Mouse (Mus musculus) lung, postnatal 36 days (tissue): ENCODE measurements around the gene Sstr3.

Experiments used
- DNase-seq: peaks from one replicate; pipeline ENCODE4 v3.0.0; 2022; ENCODE audit warnings: mixed read lengths

Sstr3 gene

DNA sequence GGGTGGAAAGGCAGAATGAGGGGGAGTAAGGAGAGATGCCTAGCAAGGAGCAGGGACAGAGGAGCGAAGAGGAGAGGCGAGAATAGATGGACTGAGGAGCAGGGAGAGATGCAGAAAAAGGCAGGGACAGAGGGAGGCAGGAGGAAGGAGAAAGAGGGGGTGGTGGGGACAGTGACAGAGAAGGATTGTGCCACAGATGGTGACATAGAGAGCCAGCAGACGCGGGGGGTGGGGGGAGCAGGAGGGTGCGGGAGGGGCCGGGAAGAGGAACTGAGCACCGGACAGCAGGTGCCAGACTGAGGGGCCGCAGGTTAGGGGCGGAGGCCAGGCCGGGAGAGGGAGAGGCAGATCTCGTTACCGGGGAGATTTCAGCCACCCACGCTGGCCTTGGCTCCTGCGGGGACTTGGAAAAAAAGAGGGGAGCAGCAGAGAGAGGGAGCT, at the start of gene Sstr3:
Gene Sstr3 (minus strand): TSS at position 125 of the 441 bp plus-strand sequence.
- DNase-seq = no peak

DNA sequence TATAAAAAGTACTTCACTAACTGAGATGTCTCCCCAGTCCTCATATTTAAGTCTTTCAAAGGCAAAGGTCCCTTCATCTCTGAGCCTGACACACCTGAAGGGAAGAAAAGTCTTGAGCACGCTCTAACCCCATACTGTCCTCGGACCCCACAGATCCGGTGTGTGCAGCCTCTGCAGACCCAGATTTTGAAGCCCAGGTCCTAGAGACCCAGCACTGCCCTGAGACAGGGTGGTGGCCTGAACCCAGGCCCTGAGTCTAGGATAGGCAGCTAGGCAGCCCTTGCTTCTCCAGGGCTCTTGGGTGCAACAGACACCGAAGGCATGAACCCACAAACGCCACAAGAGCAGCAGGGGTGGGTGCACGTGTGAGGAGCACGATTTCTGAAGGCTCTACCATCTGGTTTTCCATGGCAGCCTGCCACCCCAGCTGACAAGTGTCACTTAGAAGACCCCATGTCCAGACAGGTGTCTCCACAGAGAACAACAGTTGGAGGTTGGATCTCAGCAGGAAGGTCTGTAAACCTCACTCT, 49.5 kb upstream of the Sstr3 start:
- DNase-seq = no peak

DNA sequence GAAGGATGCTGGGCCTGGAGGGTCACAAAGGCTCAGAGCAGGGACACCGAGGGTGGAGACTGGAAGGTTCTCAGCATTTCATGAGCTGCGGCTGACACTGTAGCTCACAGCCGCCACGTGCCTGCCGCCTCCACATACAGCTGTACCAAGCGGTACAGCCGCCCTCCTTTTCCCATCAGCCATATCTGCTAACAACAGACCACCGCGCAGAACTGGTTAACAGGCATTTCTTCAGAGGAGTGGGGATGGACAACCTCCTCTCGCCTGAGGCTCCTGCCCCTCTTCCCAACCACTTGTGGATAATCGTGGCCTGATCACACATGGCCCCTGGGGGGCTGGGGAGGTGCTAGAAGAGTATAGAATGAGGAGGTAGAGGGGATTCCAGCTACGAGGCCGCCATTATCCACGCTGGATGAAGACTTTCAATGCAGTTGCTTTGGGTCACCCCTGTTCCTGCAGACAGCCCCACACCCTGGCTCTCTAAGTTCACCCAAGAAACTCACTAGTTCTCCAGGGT, 48.0 kb upstream of the Sstr3 start:
- DNase-seq = no peak

DNA sequence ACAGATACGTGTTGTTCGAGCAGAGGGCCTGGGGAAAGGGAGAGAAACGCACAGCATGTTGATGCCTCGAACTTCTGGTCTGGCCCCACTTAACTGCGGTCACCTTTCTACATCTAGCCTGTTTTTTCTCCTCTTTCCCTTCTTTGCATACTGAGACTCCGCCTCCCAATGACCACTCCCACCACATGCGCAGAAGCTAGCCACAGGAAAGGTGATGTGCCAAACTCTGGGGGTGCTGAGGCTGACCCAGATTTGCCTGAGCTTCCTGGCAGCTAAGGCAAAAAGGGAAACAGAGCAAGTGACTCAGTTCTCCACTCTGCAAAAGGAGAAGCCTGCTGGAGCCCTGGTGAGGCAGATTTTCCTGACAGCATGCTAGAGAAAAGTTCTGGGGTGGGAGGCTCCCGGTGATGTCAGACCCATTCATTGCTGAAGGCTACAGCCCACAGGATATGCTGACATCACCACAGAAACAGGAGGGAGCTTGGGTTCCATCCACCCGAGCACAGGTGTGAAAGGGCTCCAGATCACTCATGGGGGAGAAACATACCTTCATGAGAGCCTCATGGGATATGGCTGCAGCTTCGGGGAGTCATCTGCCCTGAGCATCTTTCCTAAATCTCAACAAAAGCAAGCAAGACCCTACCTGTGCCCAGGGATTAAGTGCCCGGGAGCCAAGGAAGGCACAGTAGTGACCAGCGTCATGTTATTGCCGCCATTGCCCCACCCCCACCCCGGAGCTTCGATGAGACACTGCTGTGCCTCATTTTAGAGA, 47.4 kb upstream of the Sstr3 start:
- DNase-seq = peak; percentile 62

DNA sequence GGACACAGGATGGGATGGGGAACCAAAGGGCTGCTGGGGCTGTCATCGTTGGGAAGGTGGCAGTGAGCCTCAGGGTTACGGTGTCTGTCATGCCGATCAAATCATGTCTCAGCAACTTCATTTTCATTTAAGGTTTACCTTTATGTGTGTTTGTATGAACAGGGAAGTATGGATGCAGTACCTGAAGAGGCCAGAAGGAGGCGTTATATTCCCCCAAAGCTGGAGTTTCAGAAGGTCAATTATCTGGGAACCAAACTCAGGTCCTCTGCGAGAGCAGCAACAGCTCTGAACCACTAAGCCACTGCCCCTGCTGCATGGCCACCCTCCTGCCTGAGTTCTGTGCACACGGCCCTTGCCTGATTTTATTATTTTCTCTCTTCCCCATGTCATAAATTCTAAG, 46.3 kb upstream of the Sstr3 start:
- no peak for DNase-seq

DNA sequence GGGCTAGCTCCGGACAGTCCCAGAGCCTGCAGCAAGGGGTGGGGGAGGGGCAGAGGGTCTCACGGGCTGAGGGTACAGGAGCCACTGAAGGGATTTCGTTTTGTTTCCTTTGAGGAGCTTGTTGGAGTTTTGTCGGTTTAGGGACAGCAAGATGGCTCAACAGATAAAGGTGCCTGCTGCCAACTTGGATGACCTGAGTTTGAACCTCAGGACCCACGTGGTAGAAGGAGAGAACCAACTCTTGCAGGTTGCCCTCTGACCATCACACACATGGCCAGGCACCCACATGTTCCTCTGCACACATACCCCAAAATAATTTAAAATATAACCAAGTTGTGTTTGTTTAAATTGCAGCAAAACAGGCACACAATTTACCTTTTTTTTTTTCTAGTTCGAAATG, 45.5 kb upstream of the Sstr3 start:
- DNase-seq = no peak

DNA sequence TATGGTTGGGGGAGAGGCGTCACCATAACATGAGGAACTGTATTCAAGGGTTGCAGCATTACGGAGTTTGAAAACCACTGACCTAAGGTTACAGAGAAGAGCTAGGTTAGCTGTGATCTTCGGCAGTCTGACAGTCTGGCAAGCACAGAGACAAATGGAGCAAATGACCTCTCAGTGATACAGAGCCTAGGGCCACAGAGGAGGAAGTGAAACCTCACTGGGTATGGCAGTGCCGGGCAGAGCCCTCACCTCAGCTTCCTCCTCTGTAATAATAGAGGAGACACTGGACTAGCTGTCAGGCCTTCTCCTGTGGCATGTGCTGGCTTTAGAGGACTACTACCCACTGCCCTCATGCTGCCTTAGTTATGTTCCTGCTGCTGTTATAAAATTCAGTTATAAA, 44.4 kb upstream of the Sstr3 start:
- DNase-seq = peak; percentile 74

DNA sequence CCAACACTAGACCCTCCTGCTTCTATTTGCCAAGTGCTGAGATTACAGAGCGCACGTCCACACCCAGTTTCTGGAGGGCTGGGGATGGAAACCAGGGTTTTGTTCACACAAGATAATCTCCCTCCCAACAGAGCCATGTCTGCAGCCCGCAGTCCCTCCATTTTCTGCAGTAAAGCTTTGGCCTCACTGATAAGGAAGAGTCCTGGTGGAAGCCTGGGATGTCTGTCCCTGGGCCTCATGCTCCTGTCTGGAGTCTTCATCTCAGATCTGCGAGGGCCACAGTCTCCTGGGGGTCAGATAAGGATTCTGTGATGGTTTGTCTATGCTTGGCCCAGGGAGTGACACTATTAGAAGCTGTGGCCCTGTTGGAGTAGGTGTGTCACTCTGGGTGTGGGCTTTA, 43.6 kb upstream of the Sstr3 start:
- DNase-seq = no peak

DNA sequence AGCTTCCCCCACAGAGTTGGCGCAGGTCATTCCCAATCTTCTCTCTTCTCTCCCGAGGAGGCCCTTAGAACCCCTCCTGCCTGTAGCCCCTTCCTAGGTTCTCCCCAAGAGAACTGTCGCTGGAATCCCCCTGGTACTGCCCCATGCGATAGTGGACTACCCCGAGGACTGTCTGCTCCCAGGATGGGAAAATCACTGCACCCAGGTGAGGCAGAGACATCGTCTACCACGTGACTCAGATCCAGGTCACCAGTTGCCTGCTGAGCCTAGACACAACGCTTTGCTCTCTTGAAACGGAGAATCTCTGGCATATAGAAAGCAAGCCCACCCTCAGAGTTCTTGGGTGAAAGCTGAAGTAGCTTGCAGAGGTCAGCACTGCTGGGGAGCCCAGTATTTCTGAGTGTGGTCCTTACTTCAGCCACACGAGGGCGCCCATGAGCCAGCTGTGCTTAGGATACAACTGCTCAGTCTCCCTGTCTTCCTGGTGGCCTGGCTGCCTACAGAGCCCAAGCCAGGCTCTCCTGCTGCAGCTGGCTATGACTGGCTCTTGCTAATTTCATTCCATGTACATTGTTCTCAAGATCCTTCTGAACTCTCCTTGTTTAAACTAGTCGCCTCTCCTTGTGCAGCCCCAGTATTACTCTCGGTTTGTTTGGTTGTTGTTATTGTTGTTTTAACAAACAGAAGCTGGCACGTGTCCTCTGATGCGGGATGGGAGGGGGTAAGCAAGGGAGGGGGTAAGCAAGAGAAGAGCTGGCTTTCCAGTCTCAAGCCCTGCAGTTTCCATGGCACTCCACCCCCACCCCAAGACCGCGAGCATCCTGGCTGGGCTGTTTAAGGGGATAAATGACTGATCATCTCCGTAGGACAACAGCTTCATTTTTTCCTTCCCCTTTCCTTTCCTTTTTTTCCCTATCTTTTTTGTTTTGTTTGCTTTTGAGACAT, 42.8 kb upstream of the Sstr3 start:
- peak; percentile 90 for DNase-seq

DNA sequence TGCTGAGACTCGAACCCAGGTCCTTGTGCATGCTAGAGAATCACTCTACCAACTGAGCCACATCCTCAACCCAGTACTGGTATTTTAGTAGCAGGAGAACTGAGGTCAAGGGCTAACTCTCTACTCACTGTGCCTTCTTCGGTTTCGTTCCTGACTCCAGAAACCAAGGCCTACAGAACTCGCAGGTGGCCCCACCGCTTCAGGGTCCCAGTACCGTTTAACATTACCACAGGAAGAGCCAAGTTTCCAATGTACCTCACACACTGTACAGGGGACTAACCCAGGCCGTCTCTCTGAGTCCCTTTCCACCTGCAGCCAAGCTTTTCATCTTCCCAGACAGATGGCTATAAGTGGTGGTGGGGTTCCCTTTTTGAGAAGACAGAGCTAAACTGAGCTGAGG, 40.9 kb upstream of the Sstr3 start:
- no peak for DNase-seq

DNA sequence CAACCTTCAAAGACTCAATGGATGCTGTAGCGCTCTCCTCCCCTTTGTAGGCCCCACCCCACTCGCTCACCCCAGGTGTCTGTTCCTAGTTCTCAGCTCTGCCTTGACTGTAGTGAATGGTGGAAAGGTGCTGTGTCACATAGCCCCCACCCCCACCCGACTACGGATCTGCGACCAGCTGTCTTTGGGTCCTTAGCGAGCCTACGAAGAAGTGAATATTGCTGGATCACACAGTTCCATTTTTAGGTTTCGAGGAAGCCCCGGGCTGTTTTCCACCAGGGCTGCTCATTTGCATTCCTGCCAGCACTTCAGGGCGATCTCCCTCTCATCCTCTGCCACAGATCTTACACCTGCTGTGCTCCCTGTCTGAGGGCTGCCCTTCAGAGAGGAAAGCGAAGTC, 38.9 kb upstream of the Sstr3 start:
- DNase-seq = no peak

DNA sequence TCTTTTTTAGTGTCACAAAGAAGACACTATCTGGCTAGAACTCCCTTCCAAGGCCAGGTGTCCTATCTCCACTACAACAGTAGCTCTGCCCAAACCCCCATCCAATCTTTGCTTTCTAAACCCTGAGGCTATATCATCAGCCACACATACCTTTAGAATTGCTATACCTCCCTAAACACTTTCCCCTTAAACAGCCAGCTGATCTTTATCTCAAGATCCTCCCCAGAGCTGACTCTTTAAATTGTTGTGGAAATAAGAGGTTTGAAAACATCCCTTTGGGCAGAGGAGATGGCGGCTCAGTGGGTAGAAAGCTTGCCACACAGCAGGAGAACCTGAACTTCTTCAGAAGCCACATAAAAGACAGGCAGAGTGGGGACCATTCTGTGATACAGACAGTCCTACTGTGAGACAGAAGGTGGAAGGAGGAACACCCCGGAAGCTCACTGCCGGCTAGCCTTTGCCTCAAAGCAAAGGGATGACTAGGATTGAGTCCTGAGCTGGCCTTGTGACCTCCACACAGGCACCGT, 31.9 kb upstream of the Sstr3 start:
- no peak for DNase-seq

DNA sequence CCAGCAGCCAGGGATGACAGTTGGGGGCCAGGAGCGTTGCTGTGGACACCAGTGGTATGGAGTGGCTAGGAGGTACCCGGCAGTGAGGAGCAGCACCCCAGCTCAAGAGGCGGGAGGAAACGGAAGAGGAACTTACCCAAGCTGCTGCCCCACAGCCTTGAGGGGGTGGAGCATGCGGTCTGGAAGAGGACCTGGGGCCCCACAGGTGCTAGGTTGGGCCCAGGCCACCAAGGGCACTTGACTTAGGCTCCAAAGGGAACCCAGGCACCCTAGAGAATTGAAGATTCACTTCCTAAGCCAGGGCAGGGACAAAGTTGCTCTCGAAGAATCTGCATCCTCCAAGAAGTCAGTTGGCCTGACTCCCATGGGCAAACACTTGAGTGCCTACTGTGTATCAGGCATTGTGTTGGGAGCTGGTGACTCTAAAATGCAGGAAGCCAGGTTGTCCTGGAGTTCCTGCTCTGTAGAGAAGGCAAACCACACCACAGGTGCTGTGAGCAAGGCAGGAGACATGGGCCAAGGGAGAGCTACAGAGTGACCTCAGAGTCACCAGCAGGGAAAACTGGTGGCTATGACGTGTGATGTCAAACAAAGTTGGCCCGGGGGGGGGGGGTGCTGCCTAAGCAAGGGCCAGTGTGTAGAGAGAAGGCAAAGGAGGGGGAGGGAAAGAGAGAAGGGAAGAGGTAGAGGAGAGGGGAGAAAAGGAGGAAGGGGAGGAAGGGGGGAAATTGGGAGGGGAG, 28.3 kb upstream of the Sstr3 start, which contains the start of gene Rac2:
Gene Rac2 (minus strand): TSS at position 126 of the 740 bp plus-strand sequence.
- peak; percentile 68 for DNase-seq

DNA sequence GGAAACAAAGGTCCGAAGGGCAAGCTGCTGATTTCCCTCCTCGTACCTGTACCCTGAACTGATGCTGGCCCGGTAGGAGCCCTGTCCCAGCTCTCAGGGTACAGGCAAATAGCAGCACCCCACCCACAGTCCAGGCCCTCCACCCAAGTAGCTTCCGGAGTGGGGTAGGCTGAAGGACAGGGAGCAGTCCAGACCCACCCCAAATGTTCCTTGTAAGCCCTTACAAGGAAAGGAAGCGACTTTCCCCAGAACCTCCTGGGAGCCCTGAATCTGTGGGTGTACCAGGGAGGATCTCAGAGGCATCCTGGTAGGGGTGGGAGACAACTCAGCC, 27.8 kb upstream of the Sstr3 start:
- DNase-seq = no peak

DNA sequence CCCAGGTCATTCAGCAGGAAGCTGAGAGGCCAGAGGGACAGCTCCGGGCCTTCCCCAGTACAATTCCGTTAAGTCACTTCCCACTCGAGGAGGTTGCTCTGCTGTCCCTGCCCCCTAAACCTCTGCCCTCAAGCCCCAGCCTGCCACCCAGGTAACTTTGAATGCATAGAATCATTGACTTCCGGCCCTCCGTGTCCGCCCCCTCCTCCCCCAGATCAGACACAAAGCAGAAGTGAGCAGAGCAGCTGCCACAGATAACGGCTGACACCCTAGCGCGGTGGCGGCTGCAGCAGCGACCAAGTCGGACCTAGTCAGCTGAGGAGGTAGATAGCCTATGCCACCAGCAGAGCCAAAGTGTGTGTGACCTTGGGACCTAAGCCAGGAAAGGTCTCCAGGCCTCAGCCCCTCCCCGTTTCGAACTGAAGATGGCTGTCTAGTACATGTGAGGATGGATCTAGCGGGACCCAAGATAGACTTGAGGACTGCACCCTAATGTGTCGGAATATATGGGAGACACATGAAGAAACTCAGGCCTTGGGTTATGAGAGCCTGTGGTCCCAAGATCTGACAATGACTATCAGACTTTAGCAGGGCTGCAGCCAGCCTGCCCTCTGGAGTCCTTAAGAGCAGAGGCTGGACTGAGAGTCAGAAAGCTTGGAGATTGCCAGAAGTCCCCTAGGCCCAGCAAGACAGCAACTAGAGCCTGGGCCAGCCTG, 27.2 kb upstream of the Sstr3 start:
- peak; percentile 68 for DNase-seq

DNA sequence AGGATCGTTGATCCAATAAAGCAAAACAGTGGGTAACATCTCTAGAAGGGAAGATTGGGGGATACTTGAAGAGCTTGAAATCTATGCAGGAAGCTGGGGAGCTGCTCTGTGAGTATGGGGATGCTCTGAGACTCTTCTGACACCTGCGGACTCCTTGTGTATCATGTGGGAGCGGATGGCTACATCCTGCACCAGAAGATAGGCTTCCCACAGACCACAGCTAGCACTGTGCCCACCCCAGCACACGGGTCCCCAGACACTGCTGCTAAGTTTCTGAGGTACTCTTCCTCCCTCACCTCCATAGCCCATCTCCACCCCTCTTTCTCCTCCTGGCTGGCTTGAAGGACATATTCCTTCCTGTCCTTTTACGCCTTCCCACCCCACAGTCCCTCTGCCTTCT, 25.7 kb upstream of the Sstr3 start:
- no peak for DNase-seq

DNA sequence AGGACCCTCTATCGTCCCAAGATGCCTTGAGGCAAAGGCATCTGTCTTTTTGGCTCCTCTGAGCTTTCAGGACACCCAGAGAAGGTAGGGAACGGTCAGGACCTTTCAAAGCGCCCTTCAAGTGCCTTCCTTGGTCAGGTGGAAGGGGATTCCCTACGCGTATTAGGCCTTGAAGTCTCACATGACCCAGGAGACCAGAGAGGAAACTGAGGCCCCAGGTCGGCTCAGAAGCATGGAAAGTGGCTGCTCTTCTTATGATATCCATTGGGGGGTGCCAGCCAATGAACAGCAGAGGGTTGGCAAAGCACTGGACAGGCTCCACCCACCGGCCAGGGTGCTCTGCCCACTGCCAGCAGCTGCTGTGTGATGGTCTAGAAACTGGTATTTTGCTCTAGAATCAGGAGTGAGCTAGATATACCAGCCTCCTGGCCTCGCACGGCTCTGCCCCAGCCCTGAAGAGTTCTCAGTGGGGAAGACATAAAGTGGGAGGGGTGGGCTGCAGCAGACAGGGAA, 23.2 kb upstream of the Sstr3 start:
- DNase-seq = no peak

DNA sequence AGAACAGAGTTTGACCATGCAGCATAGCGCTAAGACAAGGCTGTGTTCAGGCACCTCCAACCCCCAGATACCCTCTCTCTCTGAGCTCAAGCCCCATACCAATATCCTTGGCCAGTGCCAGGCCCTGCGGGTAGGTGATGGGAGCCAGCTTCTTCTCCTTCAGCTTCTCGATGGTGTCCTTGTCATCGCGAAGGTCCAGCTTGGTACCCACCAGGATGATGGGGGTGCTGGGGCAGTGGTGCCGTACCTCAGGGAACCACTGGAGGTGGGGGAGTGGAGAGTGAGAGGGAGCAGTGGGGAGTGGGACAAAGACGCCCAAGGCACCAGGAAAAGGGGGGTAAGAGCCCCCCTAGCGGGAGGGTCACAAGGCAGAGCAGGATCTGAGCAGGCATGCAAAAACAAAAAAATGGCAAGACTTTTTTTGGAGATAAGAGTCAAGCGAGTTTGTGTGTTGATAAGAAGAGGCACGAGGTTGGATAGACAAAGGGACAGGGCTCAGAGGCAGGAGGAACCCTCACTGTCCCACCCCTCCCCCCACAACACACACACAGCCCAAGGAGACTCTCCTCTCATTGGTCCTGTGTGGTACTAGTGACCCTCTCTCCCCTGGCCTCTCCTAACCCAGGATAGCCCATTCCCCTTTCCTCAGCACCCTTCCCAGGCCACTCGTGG, 20.4 kb upstream of the Sstr3 start:
- no peak for DNase-seq

DNA sequence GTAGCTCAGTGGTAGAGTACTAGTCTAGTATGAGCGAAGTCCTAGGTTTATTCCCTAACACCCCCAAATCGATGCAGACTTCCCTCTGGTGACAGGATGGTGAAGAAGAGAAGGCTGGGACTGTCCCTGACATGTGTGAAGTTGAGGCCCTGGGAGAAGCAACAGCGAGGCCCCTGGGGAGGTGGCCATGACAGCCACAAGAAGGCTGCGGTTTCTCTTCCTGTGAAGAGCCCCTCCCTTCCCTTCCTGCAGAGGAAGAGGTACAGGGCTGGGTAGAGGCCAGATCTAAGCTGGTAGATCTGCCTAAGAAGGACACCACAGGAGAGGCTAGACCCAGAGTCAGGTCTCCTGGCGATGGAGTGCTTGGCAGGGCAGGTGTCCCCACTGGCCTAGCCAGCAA, 19.5 kb upstream of the Sstr3 start:
- DNase-seq = peak; percentile 55

DNA sequence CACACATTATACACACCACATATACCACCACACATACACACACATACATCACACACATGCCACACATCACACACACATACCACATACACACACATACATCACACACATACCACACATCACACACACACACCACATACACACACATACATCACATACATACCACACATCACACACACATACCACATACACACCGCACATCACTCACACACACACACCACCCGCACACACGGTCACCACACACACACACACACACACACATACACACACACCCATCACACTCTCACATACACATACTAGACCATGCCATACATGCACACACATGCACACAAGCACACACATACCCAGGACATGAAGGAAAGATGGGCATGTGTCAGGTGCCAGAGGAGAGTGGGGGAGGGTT, 18.9 kb upstream of the Sstr3 start:
- no peak for DNase-seq
